Mouse (Mus musculus): ENCODE results near the gene Tspan5. TPM values are rescaled to one million over a fixed set of nuclear protein-coding genes. Genes with fewer than 3 reads are reported as not detected.

Gene Tspan5
- total and polyA plus RNA-seq, 2 experiments from 2014 or later, result 99.4 to 156 TPM

DNA sequence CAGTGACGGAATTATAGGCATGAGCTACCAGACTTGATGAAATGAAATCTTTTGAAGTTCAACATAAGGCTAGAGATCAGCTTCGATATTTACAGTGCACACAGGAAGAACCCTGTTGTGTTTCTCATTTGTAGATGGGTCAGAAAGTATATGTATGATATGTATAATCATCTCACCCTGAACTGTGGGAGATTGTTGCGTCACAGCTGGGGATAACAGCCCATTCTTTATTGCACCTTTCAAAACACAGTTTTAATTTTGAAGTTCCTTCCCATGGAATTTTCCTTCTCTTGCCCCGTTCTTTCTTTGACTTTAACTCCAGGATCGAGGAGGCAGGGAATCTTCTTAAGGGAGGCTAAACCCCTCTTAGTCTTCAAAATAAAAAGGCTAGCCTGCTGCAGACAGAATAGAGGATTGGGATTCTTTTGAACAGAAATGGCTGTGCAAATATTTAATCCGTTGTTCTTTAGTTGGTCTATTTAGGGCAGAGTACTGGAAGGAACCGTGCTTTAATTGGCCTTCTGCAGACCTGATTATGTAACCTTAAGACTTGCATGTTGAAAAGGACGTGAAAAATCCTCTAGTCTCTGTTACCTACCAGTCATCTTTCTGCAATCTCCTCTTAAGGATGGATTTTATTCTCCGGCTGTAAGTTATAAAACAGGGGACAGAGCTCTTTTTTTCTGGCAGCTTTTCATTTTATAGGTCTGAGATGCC, 18.1 kb downstream of the Tspan5 start:
- Histone ChIP-seq H3K36me3 (ENCODE audit: insufficient read depth, low read length) (no peaks in the 10 kb centered on the region), H3K4me3 (ENCODE audit: low read depth, low read length) (no peak overlapping the region), H3K27me3 (ENCODE audit: insufficient read depth, low read length) (no peaks in the 10 kb centered on the region), H3K4me1 (ENCODE audit: insufficient read depth, low read length) (peaks cover 5% of the 10 kb centered on the region; the same call in 1 of the 2 replicates), H3K4me2 (ENCODE audit: low read depth, low read length, poor library complexity, severe bottlenecking) (no peak overlapping the region), H3K27ac (ENCODE audit: low read depth, low read length) (no peak overlapping the region), H3K9me3 (ENCODE audit: low read length) (no peaks in the 10 kb centered on the region), H3K9ac (replicated peaks; ENCODE audit: low read length, poor library complexity, severe bottlenecking) (no peak overlapping the region)
- WGBS, result 20% methylated on average over 9 of the region's 9 CpGs
- DNase-seq (ENCODE audit: low spot score) (no peak), ATAC-seq (ENCODE audit: low FRiP score) (no peak)
- TF ChIP-seq CTCF (IDR thresholded peaks at IDR 0.05), result no peak

- H3K27ac ChIP-seq (ENCODE audit: low read depth, low read length), result no peak overlapping the region
- no peaks in the 10 kb centered on the region for H3K36me3 ChIP-seq (ENCODE audit: insufficient read depth, low read length)
- H3K4me2 ChIP-seq (ENCODE audit: low read depth, low read length, poor library complexity, severe bottlenecking), result no peak overlapping the region
- H3K9ac ChIP-seq (replicated peaks; ENCODE audit: low read length, poor library complexity, severe bottlenecking), result no peak overlapping the region; the same call in 1 of the 2 replicates
- H3K4me3 ChIP-seq (ENCODE audit: low read depth, low read length), result no peak overlapping the region
- DNase-seq (ENCODE audit: low spot score) (peak; percentile 52), ATAC-seq (ENCODE audit: low FRiP score) (no peak)
- 34% methylated on average over 11 of the region's 11 CpGs for WGBS
- no peak for TF ChIP-seq CTCF (IDR thresholded peaks at IDR 0.05)
- peaks cover 5% of the 10 kb centered on the region; the same call in 1 of the 2 replicates for H3K4me1 ChIP-seq (ENCODE audit: insufficient read depth, low read length)
- H3K27me3 ChIP-seq (ENCODE audit: insufficient read depth, low read length), result no peaks in the 10 kb centered on the region
- no peaks in the 10 kb centered on the region for H3K9me3 ChIP-seq (ENCODE audit: low read length)
Measured at GRCm38 (mm10) chr3:138760685-138761119, 18.7 kb downstream of the Tspan5 start.

DNA sequence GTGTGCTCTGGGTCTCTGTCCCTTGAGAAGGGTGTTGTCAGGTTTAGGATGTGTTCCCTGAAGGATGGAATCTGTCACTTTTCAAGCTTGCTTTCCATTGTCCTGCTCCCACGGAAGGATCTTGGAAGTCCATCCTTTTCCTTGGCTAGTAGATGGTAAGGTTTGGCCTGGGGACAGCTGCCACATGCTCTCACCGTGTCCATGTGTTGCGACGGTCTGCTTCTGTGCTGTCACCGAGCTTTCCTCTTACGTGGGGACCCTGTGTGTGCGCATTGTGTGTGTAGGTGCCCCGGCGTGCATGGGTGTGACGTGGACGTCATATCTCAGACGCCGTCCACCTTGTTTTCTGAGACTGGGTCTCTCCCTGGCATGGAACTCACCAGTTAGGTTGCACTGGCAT, 19.5 kb downstream of the Tspan5 start:
- Histone ChIP-seq H3K4me3 (ENCODE audit: low read depth, low read length) (no peak overlapping the region), H3K36me3 (ENCODE audit: insufficient read depth, low read length) (no peaks in the 10 kb centered on the region), H3K9ac (replicated peaks; ENCODE audit: low read length, poor library complexity, severe bottlenecking) (no peak overlapping the region), H3K27me3 (ENCODE audit: insufficient read depth, low read length) (no peaks in the 10 kb centered on the region), H3K9me3 (ENCODE audit: low read length) (no peaks in the 10 kb centered on the region), H3K4me2 (ENCODE audit: low read depth, low read length, poor library complexity, severe bottlenecking) (no peak overlapping the region), H3K27ac (ENCODE audit: low read depth, low read length) (no peak overlapping the region), H3K4me1 (ENCODE audit: insufficient read depth, low read length) (peaks cover 5% of the 10 kb centered on the region; the same call in 1 of the 2 replicates)
- DNase-seq (ENCODE audit: low spot score) (no peak), ATAC-seq (ENCODE audit: low FRiP score) (no peak)
- TF ChIP-seq CTCF (IDR thresholded peaks at IDR 0.05), result no peak
- WGBS, result 90% methylated on average over 13 of the region's 13 CpGs

GRCm38 (mm10) chr3:138763941-138764340, 21.9 kb downstream of the Tspan5 start:
- Histone ChIP-seq H3K4me2 (ENCODE audit: low read depth, low read length, poor library complexity, severe bottlenecking) (no peak overlapping the region), H3K9ac (replicated peaks; ENCODE audit: low read length, poor library complexity, severe bottlenecking) (no peak overlapping the region), H3K4me3 (ENCODE audit: low read depth, low read length) (no peak overlapping the region), H3K27me3 (ENCODE audit: insufficient read depth, low read length) (no peaks in the 10 kb centered on the region), H3K4me1 (ENCODE audit: insufficient read depth, low read length) (peaks cover 9% of the 10 kb centered on the region; the same call in 1 of the 2 replicates), H3K9me3 (ENCODE audit: low read length) (no peaks in the 10 kb centered on the region), H3K27ac (ENCODE audit: low read depth, low read length) (no peak overlapping the region), H3K36me3 (ENCODE audit: insufficient read depth, low read length) (no peaks in the 10 kb centered on the region)
- ATAC-seq (ENCODE audit: low FRiP score) (no peak), DNase-seq (ENCODE audit: low spot score) (no peak)
- no peak for TF ChIP-seq CTCF (IDR thresholded peaks at IDR 0.05)
- 94% methylated on average over 9 of the region's 9 CpGs for WGBS

GRCm38 (mm10) chr3:138764782-138765181, 22.8 kb downstream of the Tspan5 start:
- H3K27me3 ChIP-seq (ENCODE audit: insufficient read depth, low read length), result no peaks in the 10 kb centered on the region
- ATAC-seq (ENCODE audit: low FRiP score) (no peak), DNase-seq (ENCODE audit: low spot score) (no peak)
- TF ChIP-seq CTCF (IDR thresholded peaks at IDR 0.05), result no peak
- no peaks in the 10 kb centered on the region for H3K9me3 ChIP-seq (ENCODE audit: low read length)
- H3K36me3 ChIP-seq (ENCODE audit: insufficient read depth, low read length), result no peaks in the 10 kb centered on the region
- no peak overlapping the region for H3K27ac ChIP-seq (ENCODE audit: low read depth, low read length)
- WGBS, result 76% methylated on average over 3 of the region's 3 CpGs
- no peak overlapping the region for H3K4me3 ChIP-seq (ENCODE audit: low read depth, low read length)
- no peak overlapping the region for H3K9ac ChIP-seq (replicated peaks; ENCODE audit: low read length, poor library complexity, severe bottlenecking)
- no peak overlapping the region for H3K4me2 ChIP-seq (ENCODE audit: low read depth, low read length, poor library complexity, severe bottlenecking)
- peaks cover 9% of the 10 kb centered on the region; the same call in 1 of the 2 replicates for H3K4me1 ChIP-seq (ENCODE audit: insufficient read depth, low read length)

- no peaks in the 10 kb centered on the region for H3K36me3 ChIP-seq (ENCODE audit: insufficient read depth, low read length)
- 75% methylated on average over 8 of the region's 8 CpGs for WGBS
- no peak overlapping the region for H3K4me3 ChIP-seq (ENCODE audit: low read depth, low read length)
- H3K9ac ChIP-seq (replicated peaks; ENCODE audit: low read length, poor library complexity, severe bottlenecking), result no peak overlapping the region
- ATAC-seq (ENCODE audit: low FRiP score), result no peak
- H3K27me3 ChIP-seq (ENCODE audit: insufficient read depth, low read length), result no peaks in the 10 kb centered on the region
- no peak overlapping the region for H3K27ac ChIP-seq (ENCODE audit: low read depth, low read length)
- TF ChIP-seq CTCF (IDR thresholded peaks at IDR 0.05), result no peak
- H3K9me3 ChIP-seq (ENCODE audit: low read length), result no peaks in the 10 kb centered on the region
- H3K4me2 ChIP-seq (ENCODE audit: low read depth, low read length, poor library complexity, severe bottlenecking), result no peak overlapping the region
- DNase-seq (ENCODE audit: low spot score), result no peak
- 0 out of 2 replicates have a peak, but pooled peaks cover 3% of the 10 kb centered on the region for H3K4me1 ChIP-seq (ENCODE audit: insufficient read depth, low read length)
Measured at GRCm38 (mm10) chr3:138767034-138767433, 25.0 kb downstream of the Tspan5 start.
